Mouse (Mus musculus) retina, adult 2 months (tissue): ENCODE results near the gene Eif4g3.

Experiments
- DNase-seq: peaks from one replicate; pipeline ENCODE4 v3.0.0-alpha.2; 2012; ENCODE audit warnings: low read depth, low spot score

The Eif4g3 gene

DNA sequence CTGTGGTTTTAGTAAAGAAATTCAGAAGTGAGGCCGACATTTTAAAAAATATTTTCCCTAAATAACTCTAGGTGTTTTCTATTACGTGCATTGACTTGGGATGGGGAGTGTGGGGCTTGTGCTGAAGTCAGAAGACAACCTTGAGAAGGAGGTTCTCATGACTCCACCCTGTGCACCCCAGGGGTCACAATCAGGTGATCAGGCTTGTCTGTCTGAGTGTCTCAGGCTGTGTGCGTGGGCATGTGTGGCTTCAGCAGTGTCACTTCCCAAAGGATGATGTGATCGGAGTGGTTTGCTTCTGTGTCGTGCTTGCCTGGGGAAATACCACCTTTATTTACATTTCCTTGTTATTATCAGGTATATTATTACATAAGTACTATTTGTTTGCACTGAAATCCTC is 226.5 kb downstream of the Eif4g3 start:
- DNase-seq = no peak

DNA sequence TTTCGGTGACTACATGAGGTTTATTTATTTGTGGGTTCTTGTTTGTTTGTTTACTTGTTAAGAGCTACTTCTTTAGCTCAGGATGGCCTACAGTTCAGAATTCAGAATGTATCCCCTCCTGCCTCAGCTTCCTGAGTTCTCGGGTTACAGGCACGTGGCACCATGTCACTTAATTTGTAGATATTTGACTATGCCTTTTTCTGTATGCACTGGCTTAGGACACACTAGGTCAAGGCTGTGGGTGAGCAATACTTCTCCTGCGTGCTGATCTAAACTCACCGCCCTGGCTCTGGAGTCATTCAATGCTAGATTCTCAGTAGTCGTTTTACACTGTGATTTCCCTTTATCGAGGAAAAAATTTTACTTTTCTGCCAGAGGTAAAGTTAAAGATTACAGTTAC is 227.9 kb downstream of the Eif4g3 start:
- DNase-seq = no peak

DNA sequence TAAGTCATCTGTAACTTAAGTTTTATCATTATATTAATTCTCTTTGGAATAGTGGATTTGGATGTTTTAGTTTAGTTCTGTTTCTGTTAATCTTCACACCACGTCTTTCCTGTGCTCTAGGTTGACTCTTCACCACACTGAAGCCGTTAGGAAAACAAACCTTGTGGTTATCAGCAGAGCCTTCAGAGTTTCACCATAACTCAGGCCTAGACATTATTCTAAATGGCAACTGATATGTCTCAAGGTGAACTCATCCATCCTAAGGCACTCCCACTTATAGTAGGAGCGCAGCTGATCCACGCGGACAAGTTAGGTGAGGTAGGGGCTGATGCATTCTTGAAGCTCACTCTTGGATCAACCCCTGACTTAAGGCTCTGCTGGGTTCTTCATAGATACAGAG is 228.6 kb downstream of the Eif4g3 start:
- no peak for DNase-seq

DNA sequence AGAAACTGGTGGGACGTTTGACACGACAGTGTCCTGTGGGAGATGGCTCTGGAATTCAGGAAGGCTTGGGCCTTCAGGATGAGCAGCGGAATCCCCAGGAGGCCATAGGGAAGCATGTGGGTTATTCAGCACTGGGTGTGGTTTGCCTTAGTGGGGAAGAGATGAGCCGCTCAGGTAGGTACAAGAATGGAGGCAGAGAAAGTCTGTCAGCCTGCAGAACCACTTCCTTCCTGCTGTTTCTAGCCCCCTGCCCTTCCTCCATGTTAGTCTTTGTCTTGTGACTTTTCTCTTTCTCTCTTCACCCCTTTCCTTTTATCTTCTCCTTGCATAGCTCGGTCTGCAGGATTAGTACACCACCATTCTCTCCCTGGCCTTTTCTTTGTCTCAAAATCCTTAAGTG is 229.6 kb downstream of the Eif4g3 start:
- DNase-seq = no peak

DNA sequence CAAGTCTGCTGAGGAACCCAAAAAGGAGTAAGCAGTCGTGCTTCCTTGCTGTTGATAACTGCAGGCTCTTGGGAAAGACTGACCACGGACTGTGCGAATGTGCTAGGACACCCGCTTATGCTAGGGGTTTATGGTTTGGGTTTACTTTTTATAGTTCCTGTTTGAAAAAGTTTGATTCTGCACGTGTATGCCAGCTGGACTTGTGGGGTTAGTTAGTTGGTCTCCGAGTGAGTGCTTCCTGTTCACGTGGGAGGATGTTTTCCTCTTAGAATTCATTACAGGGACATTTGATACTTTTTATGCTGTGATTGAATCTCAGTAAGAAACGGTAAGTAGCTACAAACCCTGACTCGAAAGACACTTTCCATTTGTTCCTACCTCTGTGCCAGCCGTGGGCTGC is 230.8 kb downstream of the Eif4g3 start:
- no peak for DNase-seq

DNA sequence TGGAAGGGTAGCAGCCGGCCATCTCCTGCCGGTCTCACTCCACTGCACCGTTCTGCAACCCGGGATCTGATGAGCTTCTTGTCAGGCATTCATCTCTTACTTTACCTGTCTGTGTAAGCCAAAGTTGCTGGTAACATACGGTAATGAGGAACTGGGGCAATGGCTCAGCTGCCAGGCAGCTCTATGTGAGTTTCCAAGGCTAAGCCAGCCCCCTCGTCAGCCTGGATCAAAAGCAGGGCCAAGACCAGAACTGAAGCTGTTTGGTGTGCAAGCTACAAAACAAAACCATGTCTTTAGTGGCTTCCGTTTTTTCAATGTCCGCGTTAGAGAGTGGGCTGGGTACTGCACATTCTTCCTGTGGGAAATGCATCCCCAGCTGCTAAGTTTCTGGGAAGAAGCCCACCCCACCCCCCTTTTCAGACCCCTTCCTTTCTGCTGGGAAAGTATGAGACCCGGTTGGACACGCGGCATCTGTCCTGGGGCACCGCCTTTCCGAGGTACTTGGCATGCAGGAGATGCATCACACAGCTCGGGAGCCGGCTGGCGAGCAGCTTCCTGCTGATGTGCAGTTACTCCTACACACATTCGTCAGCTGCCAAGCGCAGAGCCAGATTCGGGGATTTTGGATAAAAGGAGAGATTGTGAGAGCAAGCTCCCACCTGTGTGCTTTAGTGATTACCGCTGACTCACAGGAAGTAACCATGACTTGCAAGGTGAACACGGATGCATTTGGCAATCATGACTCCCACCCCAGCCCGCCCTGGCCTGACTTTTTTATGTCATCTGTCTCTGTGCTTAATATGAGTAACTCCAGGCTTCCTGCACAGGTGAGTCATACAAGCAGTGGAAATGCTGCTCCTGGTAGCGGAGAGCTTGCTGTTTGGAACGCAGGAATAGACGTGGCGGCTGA is 254.2 kb downstream of the Eif4g3 start:
- no peak for DNase-seq

DNA sequence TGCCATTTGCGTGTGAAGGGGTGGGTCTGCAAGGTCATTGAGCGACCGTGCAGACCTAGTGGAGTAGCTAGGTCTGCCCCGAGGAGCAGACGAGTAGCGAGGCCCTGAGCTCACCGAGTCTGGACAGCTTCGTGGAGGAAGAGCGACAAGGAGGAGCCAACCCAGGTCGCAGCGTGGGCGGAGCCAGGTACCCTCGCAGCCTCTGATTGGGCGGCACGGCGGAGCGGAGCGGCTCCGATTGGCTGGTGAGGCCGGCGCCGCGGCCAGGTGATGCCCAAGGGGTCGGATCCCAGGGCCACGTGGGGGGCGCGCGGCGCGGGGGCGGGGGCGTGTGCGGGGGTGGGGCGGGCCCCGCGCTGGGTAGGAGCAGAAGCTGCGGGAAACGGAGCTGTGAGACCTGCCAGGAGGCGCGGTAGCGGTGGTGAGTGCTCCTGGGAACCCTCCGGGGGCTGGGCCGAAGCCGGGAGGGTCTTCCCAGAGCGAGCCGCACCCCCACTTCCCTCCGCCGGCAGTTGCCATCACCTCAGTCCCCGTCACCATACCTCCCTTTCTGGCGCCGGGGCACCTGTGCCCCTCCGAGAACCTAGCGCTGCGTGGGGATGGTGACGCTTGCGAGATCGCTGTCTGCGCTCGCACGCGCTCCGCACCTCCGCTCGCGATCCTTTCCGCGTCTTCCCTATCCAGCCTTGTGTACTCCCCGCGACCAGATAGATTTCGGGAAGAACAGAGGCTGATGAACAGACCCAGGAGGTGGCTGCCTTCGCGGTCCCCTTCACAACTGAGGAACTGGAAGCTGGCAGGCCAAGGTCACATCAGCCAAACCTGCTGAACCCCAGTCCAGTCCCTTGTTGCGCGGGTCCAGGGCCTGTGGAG is 257.5 kb downstream of the Eif4g3 start, which contains the start of the genes Sh2d5 and Kif17:
Sh2d5 (plus strand) TSS at position 316 of the 873 bp plus-strand sequence.
Kif17 (plus strand) TSS at position 348 of the 873 bp plus-strand sequence.
- peak; percentile 74 for DNase-seq

DNA sequence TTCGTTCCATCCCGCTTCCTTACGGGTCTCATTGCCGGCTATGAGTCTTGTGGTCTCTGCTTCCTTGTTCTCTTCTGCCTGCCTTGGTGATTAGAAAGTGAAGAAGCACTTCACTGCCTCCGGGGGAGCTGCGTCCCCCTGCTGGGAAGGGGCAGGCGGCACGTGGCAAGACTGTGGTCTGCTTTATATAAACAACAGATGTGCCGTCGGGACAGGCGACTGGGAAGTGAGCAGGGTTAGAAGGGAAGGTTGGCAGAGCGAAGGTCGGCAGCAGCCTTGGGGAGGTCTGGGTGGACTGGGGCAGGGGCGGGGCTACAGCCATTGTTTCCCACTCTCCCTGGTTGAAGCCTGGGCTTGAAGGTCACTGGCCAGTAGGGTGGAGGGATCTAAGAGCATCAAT is 259.0 kb downstream of the Eif4g3 start:
- DNase-seq = no peak

DNA sequence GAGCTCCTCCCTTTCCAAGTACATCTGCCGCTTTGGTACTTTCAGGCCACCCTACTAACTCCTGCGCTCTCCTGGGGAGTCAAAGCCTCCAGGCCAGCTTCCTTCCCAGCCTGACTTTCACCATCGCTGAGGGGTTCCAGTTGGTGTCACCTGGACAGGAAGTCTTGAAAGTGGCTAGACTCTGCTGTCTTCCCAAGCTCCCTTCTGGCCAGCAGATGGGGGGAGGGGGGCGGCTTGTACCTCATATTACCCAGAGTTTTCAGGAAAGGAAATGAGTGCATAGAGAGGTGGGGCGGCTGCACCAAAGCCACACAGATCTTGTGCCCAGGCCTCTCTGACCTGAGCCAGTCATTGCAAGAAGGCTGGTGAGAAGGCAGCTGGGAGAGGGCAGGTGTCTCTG is 259.4 kb downstream of the Eif4g3 start:
- no peak for DNase-seq

DNA sequence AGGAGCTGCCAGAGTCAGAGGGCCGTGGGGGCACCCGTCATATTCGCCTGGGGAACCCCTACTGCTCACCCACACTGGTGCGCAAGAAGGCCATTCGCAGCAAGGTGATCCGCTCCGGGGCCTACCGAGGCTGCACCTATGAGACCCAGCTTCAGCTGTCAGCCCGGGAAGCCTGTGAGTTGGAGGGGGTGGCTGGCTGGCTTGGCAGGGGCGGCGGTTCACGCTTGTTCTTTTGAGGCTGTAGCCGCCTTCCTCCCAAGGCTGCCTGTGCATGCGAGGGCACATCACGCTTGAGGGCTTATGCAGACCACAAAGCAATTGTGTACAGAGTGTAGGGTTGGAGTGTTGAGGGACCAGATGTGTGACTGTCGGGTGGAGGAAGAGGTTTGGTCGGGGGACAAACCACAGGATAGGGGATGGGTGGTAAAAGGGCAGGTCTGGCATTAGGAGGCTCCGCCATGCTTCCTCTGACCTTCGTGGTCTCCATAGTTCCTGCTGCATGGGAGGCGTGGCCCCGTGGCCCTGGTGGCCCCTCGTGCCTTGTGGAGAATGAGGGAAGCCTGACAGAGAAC is 264.4 kb downstream of the Eif4g3 start:
- DNase-seq = no peak
